Mouse (Mus musculus) liver, embryonic 12.5 days (tissue): Measurements from ENCODE around the gene Vamp5. TPM values are rescaled to one million over a fixed set of nuclear protein-coding genes. Genes with fewer than 3 reads are reported as not detected.

Experiments
- ATAC-seq: fragments of 200-750 bp; cut with Nextera tagmentation; 2 replicates; pipeline ENCODE4 v1.8.0; 2017; ENCODE audit warnings: moderate number of reproducible peaks, mild to moderate bottlenecking, moderate library complexity
- H3K27ac ChIP-seq: fragments of 300-500 bp; sonication (generic); 2 replicates; pipeline ENCODE4 v1.5.1; 2016; ENCODE audit warnings: mild to moderate bottlenecking
- H3K27me3 ChIP-seq: fragments of 300-500 bp; sonication (generic); replicated peaks from 2 replicates; pipeline ENCODE4 v1.6.1; 2016; ENCODE audit warnings: mild to moderate bottlenecking, moderate library complexity
- H3K36me3 ChIP-seq: fragments of 300-500 bp; sonication (generic); 2 replicates; pipeline ENCODE4 v1.6.1; 2016; ENCODE audit warnings: mild to moderate bottlenecking, moderate library complexity
- H3K4me1 ChIP-seq: fragments of 300-500 bp; sonication (generic); 2 replicates; pipeline ENCODE4 v1.6.1; 2016
- H3K4me2 ChIP-seq: fragments of 300-500 bp; sonication (generic); 2 replicates; pipeline ENCODE4 v1.6.1; 2016; ENCODE audit warnings: mild to moderate bottlenecking, moderate library complexity
- H3K4me3 ChIP-seq: fragments of 300-500 bp; sonication (generic); 2 replicates; pipeline ENCODE4 v1.5.1; 2016; ENCODE audit warnings: mild to moderate bottlenecking, moderate library complexity
- H3K9ac ChIP-seq: fragments of 300-500 bp; sonication (generic); 2 replicates; pipeline ENCODE4 v1.6.1; 2016; ENCODE audit warnings: mild to moderate bottlenecking, moderate library complexity
- H3K9me3 ChIP-seq: fragments of 300-500 bp; sonication (generic); replicated peaks from 2 replicates; pipeline ENCODE4 v1.6.1; 2016; ENCODE audit warnings: mild to moderate bottlenecking, moderate library complexity
- WGBS: fragments of 180-500 bp; shearing (Covaris S2); methylation state at CpG from one replicate; pipeline ENCODE4 v1.1.7; 2016; ENCODE audit not compliant: insufficient replicate concordance; 5-methylcytosine and 5-hydroxymethylcytosine counted together
- polyA plus RNA-seq: library from polyadenylated mRNA; unstranded; fragments of >200 nt; fragmentation: Nextera tagmentation; extraction: Ambion mirVana; gene quantifications from 2 replicates; pipeline ENCODE4 v1.2.1, GENCODE M21; 2016

Vamp5 gene
- polyA plus RNA-seq, 1 experiment from 2014 or later: 109 TPM

- Histone ChIP-seq H3K4me3 (peak overlapping the region; percentile 77), H3K4me1 (peaks cover 70% of the 10 kb centered on the region), H3K27me3 (peaks cover 13% of the 10 kb centered on the region), H3K36me3 (peaks cover 48% of the 10 kb centered on the region), H3K9ac (peak overlapping the region; percentile 84), H3K9me3 (no peaks in the 10 kb centered on the region), H3K4me2 (peak overlapping the region; percentile 82), H3K27ac (peak overlapping the region; percentile 92)
- 32% methylated on average over 5 of the region's 5 CpGs for WGBS
- ATAC-seq: no peak
Measured at GRCm38 (mm10) chr6:72361121-72361551, 19.1 kb downstream of the Vamp5 start.

DNA sequence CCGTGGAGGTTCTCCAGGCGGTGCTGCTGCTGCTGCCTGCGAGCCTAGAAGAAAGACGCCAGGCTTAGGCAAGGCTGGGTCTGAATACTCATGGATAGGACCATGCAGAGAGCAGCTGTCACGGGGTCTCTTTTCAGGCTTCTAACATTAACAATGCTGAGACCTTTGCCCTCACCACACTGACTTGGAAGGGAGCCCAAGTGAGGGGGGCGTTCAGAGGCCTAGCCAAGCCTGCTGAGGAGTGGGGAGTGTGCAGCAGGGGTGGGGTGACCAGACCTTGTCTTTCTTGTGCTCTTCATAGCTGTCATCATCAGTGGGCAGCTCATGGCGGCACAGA lies 19.7 kb downstream of the Vamp5 start:
- Histone ChIP-seq H3K27ac (peak overlapping the region; percentile 57; the same call in 1 of the 2 replicates), H3K4me3 (peak overlapping the region; percentile 77; the same call in 1 of the 2 replicates), H3K9ac (no peak overlapping the region), H3K36me3 (peaks cover 49% of the 10 kb centered on the region), H3K9me3 (no peaks in the 10 kb centered on the region), H3K4me2 (peak overlapping the region; percentile 82), H3K27me3 (peaks cover 18% of the 10 kb centered on the region), H3K4me1 (peaks cover 75% of the 10 kb centered on the region)
- 81% methylated on average over 7 of the region's 7 CpGs for WGBS
- ATAC-seq: no peak

GRCm38 (mm10) chr6:72359891-72360598 lies 20.2 kb downstream of the Vamp5 start:
- H3K27ac ChIP-seq: peak overlapping the region; percentile 57; the same call in 1 of the 2 replicates
- 78% methylated on average over 11 of the region's 11 CpGs for WGBS

DNA sequence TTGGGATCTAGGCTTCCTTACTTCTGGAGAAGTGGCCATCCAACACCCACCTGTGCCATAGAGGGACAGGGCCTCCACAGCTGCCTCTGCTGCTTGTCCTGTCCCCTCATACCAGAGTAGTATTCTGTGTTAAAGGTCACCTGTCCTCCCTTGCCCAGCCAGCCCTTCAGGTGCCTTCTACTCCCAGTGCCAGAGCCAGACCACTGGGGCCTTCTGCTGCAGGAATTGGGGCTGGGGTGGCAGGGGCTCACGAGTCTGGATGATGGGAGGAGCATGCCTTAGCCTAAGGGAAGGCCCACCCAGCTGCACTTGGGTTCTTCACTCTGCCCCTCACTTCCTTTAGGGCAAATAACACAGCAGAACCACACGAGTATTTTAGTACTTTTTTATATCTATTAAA lies 20.9 kb downstream of the Vamp5 start:
- H3K4me1 ChIP-seq: peaks cover 88% of the 10 kb centered on the region
- H3K4me3 ChIP-seq: no peak overlapping the region
- 75% methylated on average over 2 of the region's 2 CpGs for WGBS
- H3K9ac ChIP-seq: no peak overlapping the region
- H3K27me3 ChIP-seq: peaks cover 31% of the 10 kb centered on the region
- H3K4me2 ChIP-seq: no peak overlapping the region
- no peaks in the 10 kb centered on the region for H3K9me3 ChIP-seq
- ATAC-seq: no peak
- H3K27ac ChIP-seq: no peak overlapping the region
- peaks cover 49% of the 10 kb centered on the region for H3K36me3 ChIP-seq

More at GRCm38 (mm10) chr6:72359891-72360598, 20.2 kb downstream of the Vamp5 start:
- Histone ChIP-seq H3K4me3 (no peak overlapping the region), H3K4me1 (peaks cover 81% of the 10 kb centered on the region), H3K36me3 (peaks cover 49% of the 10 kb centered on the region), H3K27me3 (peaks cover 24% of the 10 kb centered on the region), H3K9me3 (no peaks in the 10 kb centered on the region), H3K4me2 (peak overlapping the region; percentile 82; the same call in 1 of the 2 replicates), H3K9ac (no peak overlapping the region)
- no peak for ATAC-seq

DNA sequence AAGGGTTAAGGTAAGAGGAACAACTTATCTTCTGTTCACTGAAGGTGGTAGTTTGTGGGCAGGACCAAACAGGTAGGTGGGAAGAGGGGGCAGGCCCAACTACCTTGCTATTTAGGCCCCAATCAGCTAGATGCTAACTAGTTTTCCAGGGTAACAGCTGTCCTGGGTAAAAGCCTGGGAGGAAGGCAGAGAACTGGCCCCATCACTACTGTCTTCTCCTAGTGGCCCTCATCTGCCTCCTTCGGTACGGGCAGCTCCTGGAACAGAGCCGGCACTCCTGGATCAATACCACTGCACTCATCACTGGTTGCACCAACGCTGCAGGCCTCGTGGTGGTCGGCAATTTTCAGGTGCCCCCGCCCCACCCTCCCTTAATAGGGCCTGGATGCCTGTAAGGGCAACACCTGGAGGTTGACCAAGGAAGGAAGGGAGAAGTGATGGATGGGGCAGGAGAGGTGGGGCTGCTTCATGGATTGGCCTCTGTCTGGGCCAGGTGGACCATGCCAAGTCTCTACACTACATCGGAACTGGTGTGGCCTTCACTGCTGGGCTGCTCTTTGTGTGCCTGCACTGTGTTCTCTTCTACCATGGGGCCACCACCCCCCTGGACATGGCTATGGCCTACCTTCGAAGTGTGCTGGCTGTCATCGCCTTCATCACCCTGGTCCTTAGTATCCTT lies 22.0 kb downstream of the Vamp5 start:
- Histone ChIP-seq H3K4me1 (peaks cover 85% of the 10 kb centered on the region), H3K9me3 (no peaks in the 10 kb centered on the region), H3K27me3 (peaks cover 42% of the 10 kb centered on the region), H3K36me3 (peaks cover 49% of the 10 kb centered on the region), H3K9ac (no peak overlapping the region; the same call in 1 of the 2 replicates), H3K4me2 (peak overlapping the region; percentile 13), H3K27ac (no peak overlapping the region), H3K4me3 (no peak overlapping the region)
- no peak for ATAC-seq
- 81% methylated on average over 10 of the region's 10 CpGs for WGBS

GRCm38 (mm10) chr6:72357164-72358079 lies 22.8 kb downstream of the Vamp5 start:
- no peaks in the 10 kb centered on the region for H3K9me3 ChIP-seq
- H3K27ac ChIP-seq: no peak overlapping the region
- H3K4me2 ChIP-seq: peak overlapping the region; percentile 80
- peaks cover 83% of the 10 kb centered on the region for H3K4me1 ChIP-seq
- H3K4me3 ChIP-seq: no peak overlapping the region
- peaks cover 49% of the 10 kb centered on the region for H3K36me3 ChIP-seq
- no peak overlapping the region; the same call in 1 of the 2 replicates for H3K9ac ChIP-seq
- peak; percentile 67 for ATAC-seq
- WGBS: 48% methylated on average over 5 of the region's 5 CpGs
- H3K27me3 ChIP-seq: peaks cover 44% of the 10 kb centered on the region

- H3K27me3 ChIP-seq: peaks cover 44% of the 10 kb centered on the region
- no peak; the same call in 1 of the 2 replicates for ATAC-seq
- H3K36me3 ChIP-seq: peaks cover 53% of the 10 kb centered on the region
- peak overlapping the region; percentile 60 for H3K9ac ChIP-seq
- H3K27ac ChIP-seq: 0 out of 2 replicates have a peak overlapping the region, but pooled peaks have one; percentile 43
- WGBS: 43% methylated on average over 8 of the region's 8 CpGs
- H3K4me2 ChIP-seq: peak overlapping the region; percentile 80
- peak overlapping the region; percentile 57 for H3K4me3 ChIP-seq
- H3K4me1 ChIP-seq: peaks cover 87% of the 10 kb centered on the region
- no peaks in the 10 kb centered on the region for H3K9me3 ChIP-seq
Measured at GRCm38 (mm10) chr6:72356001-72356532, 24.2 kb downstream of the Vamp5 start.

GRCm38 (mm10) chr6:72355066-72355911 lies 25.0 kb downstream of the Vamp5 start, which contains the start of gene Tmem150a:
Gene Tmem150a (plus strand): TSS chr6:72355447.
- Histone ChIP-seq H3K36me3 (peaks cover 53% of the 10 kb centered on the region), H3K27ac (0 out of 2 replicates have a peak within 1 kb of the TSS, but pooled peaks have one; percentile 43), H3K4me3 (peak within 1 kb of the TSS; percentile 57), H3K4me2 (peak within 1 kb of the TSS; percentile 80), H3K4me1 (peaks cover 87% of the 10 kb centered on the region), H3K9ac (peak within 1 kb of the TSS; percentile 60), H3K9me3 (no peaks in the 10 kb centered on the region), H3K27me3 (peaks cover 44% of the 10 kb centered on the region)
- under 1% methylated on average over 70 of the region's 71 CpGs for WGBS
- peak; percentile 51 for ATAC-seq

DNA sequence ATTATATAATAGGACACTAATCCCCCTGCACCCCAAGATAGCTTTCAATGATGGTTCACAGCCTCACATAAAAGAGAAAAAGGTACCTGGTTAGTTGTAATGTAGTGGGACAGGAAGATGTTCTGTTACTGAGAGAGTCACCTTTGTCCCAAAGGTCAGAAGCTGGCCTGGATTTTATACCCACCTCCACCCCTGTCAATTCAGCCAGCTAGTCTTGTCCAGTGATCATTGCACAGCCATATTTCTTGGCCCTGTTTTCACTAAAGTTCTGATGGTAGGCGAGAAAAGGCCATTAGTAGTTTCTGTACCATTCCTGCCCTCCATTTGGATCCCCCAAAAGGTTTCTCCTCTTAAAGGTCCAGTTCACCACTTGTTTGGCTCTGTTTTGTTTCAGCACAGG lies 26.2 kb downstream of the Vamp5 start:
- H3K4me1 ChIP-seq: peaks cover 85% of the 10 kb centered on the region
- no peak overlapping the region for H3K9ac ChIP-seq
- H3K36me3 ChIP-seq: peaks cover 53% of the 10 kb centered on the region
- no peak overlapping the region for H3K4me2 ChIP-seq
- 57% methylated on average over 1 of the region's 1 CpGs for WGBS
- peaks cover 44% of the 10 kb centered on the region for H3K27me3 ChIP-seq
- no peak overlapping the region for H3K27ac ChIP-seq
- H3K4me3 ChIP-seq: no peak overlapping the region
- no peaks in the 10 kb centered on the region for H3K9me3 ChIP-seq
- no peak for ATAC-seq

GRCm38 (mm10) chr6:72352636-72353405 lies 27.4 kb downstream of the Vamp5 start:
- Histone ChIP-seq H3K4me3 (no peak overlapping the region), H3K4me2 (no peak overlapping the region), H3K9me3 (no peaks in the 10 kb centered on the region), H3K27me3 (peaks cover 44% of the 10 kb centered on the region), H3K9ac (no peak overlapping the region), H3K4me1 (peaks cover 85% of the 10 kb centered on the region), H3K36me3 (peaks cover 50% of the 10 kb centered on the region), H3K27ac (peak overlapping the region; percentile 18)
- 63% methylated on average over 5 of the region's 5 CpGs for WGBS
- ATAC-seq: no peak
